Mouse (Mus musculus): ENCODE results near the gene Cebpe.

The Cebpe gene

GRCm38 (mm10) chr14:54720654-54721350 is 8.8 kb upstream of the Cebpe start:
- no peak for DNase-seq (ENCODE audit: low spot score)

GRCm38 (mm10) chr14:54720041-54720440 is 8.1 kb upstream of the Cebpe start:
- DNase-seq (ENCODE audit: low spot score), result no peak

GRCm38 (mm10) chr14:54715402-54715801 is 3.4 kb upstream of the Cebpe start:
- no peak for DNase-seq (ENCODE audit: low spot score)

- no peak for DNase-seq (ENCODE audit: low spot score)
Measured at GRCm38 (mm10) chr14:54714617-54715081, 2.7 kb upstream of the Cebpe start.

GRCm38 (mm10) chr14:54714121-54714520 is 2.1 kb upstream of the Cebpe start:
- no peak for DNase-seq (ENCODE audit: low spot score)

GRCm38 (mm10) chr14:54712861-54713260 is 887 bp upstream of the Cebpe start:
- DNase-seq (ENCODE audit: low spot score), result no peak

GRCm38 (mm10) chr14:54709054-54709453 is 2.9 kb downstream of the Cebpe start:
- DNase-seq (ENCODE audit: low spot score), result no peak

- no peak for DNase-seq (ENCODE audit: low spot score)
Measured at GRCm38 (mm10) chr14:54706589-54707320, 5.2 kb downstream of the Cebpe start.

- DNase-seq (ENCODE audit: low spot score), result no peak
Measured at GRCm38 (mm10) chr14:54705844-54706243, 6.1 kb downstream of the Cebpe start.

GRCm38 (mm10) chr14:54703207-54703606 is 8.8 kb downstream of the Cebpe start:
- no peak for DNase-seq (ENCODE audit: low spot score)

GRCm38 (mm10) chr14:54701298-54701697 is 10.7 kb downstream of the Cebpe start:
- DNase-seq (ENCODE audit: low spot score), result peak; percentile 48

- no peak for DNase-seq (ENCODE audit: low spot score)
Measured at GRCm38 (mm10) chr14:54699586-54699985, 12.4 kb downstream of the Cebpe start.

GRCm38 (mm10) chr14:54698733-54699132 is 13.2 kb downstream of the Cebpe start, which contains the start of gene Gm29776:
Gm29776 (minus strand) TSS chr14:54698833.
- DNase-seq (ENCODE audit: low spot score), result no peak

GRCm38 (mm10) chr14:54696752-54697151 is 15.2 kb downstream of the Cebpe start:
- DNase-seq (ENCODE audit: low spot score), result no peak

- DNase-seq (ENCODE audit: low spot score), result no peak
Measured at GRCm38 (mm10) chr14:54695042-54695441, 16.9 kb downstream of the Cebpe start.

- no peak for DNase-seq (ENCODE audit: low spot score)
Measured at GRCm38 (mm10) chr14:54687251-54687650, 24.7 kb downstream of the Cebpe start.

- peak; percentile 100 for DNase-seq (ENCODE audit: low spot score)
Measured at GRCm38 (mm10) chr14:54686522-54687143, 25.3 kb downstream of the Cebpe start, which contains the start of gene Acin1. Acin1 (minus strand) TSS chr14:54686931.

- DNase-seq (ENCODE audit: low spot score), result no peak
Measured at GRCm38 (mm10) chr14:54686063-54686521, 25.9 kb downstream of the Cebpe start, which contains the start of gene 1700123O20Rik. 1700123O20Rik (plus strand) TSS chr14:54686216.

GRCm38 (mm10) chr14:54685471-54685870 is 26.5 kb downstream of the Cebpe start:
- no peak for DNase-seq (ENCODE audit: low spot score)

- DNase-seq (ENCODE audit: low spot score), result no peak
Measured at GRCm38 (mm10) chr14:54682396-54682795, 29.6 kb downstream of the Cebpe start.

- no peak for DNase-seq (ENCODE audit: low spot score)
Measured at GRCm38 (mm10) chr14:54678657-54679304, 33.2 kb downstream of the Cebpe start.

- DNase-seq (ENCODE audit: low spot score), result no peak
Measured at GRCm38 (mm10) chr14:54676290-54676689, 35.7 kb downstream of the Cebpe start.

Data from urinary bladder, postnatal 10 days (tissue).